Mouse (Mus musculus) heart, postnatal 0 days (tissue): Measurements from ENCODE around the gene Alpk1.

Source experiments
- CTCF ChIP-seq: IDR thresholded peaks from 2 replicates; pipeline ENCODE4 v1.5.1; 2016; ENCODE audit warnings: antibody characterized with exemption, control low read depth, low read depth
- EP300 ChIP-seq: IDR thresholded peaks from 2 replicates; pipeline ENCODE4 v1.6.1; 2016; ENCODE audit warnings: antibody characterized with exemption, low read depth

GRCm38 (mm10) chr3:127748644-127749043 is 31.7 kb downstream of the Alpk1 start:
- TF ChIP-seq CTCF (no peak), EP300 (no peak)
